Mouse (Mus musculus): ENCODE results near the gene Krt84. TPM values are rescaled to one million over a fixed set of nuclear protein-coding genes. Genes with fewer than 3 reads are reported as not detected.

Krt84 gene
- not detected for polyA plus RNA-seq (2014; fragmentation: Illumina TruSeq; extraction: RNeasy Lipid Tissue Mini Kit (QIAGEN cat#74804); ENCODE audit: low replicate concordance)

DNA sequence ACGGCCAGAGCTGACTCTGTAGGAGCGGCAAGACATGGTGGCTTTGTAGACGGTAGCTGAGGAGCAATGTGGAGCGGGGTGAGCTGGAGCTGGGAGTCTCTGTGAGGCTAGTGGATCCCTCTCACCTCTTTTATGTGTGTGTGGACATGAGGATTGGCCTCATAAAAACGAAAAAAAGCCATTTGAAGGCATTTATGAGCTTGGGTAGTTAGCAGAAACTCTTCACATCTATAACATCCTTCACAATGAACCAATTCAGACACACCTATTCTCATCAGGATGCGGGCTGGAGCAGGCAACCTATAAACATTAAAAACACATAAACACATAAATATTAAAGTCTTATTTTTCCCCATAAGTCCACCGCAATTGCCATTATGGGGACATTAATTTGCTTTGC, at the start of gene Krt84:
Gene Krt84 (minus strand): TSS at position 101 of the 400 bp plus-strand sequence.

DNA sequence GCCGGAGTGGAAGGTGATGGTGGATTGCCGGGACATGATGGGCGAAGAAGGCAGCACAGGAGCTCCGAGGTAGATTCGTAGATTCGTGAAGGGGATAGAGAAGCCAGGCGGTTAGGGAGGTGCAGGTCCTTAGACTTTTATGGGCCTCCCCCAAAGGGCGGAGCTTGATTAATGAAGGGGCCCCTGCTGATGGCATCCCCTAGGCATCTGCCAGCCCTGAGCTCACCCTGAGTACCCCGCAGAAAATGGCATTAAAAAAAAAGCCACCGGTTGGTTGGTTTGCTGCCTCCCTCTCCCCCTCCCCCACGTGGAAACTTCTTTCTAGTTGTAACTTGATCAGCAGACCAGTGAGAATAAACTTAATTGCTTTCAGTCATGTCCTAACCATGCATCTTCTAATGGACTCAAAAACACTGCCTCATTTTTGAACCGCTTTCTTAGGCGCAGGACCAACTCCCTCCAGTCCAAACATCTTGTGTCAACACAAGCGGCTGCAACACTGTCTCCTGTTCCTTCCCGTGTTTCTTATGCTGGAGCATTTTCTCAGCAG, 41.3 kb upstream of the Krt84 start, which contains the start of gene Krt75:
Gene Krt75 (minus strand): TSS at position 109 of the 550 bp plus-strand sequence.

DNA sequence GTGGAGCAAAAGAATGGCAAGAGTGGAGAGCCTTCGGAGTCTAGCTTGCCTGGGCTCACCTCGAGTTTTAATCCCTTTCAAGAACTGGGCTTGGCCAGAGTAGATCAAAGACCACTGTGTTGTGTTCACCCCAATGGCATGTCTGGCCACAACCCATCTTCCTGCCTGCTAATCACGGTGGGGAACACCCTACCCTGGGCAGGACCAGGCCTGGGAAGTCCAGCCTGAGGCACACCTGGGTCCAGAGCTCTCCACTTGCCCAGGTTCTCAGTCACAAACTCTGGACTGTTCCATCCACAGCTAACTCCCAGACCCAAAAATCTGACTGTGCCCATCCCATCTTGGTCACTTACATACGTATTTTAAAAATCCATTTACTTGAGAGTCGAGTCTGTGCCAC, 30.2 kb upstream of the Krt84 start, which contains the start of gene Krt90:
Gene Krt90 (minus strand): TSS at position 101 of the 400 bp plus-strand sequence.

GRCm38 (mm10) chr15:101550567-101550966, 17.9 kb upstream of the Krt84 start, which contains the start of gene Krt82:
Gene Krt82, minus strand, starts transcription at chr15:101550667.

DNA sequence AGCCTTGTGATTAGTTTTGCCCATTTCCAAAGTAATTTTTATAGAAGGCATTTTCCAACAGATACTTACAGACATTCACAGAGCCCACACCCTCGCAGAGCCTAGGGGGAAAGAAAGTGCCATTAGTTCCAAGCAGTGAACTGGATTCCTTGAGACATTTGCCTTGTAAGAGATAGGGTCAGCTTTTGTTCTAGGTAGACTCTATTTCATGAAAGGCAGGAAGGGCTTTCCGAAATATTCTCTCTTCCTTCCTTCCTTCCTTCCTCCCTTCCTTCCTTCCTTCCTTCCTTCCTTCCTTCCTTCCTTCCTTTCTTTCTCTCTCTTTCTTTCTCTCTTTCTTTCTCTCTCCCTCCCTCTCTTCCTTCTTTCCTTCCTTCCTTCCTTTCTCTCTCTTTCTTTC, 15.5 kb downstream of the Krt84 start, which contains the start of gene Gm49425:
Gene Gm49425 (minus strand): TSS at position 101 of the 400 bp plus-strand sequence.

GRCm38 (mm10) chr15:101491431-101491830, 41.2 kb downstream of the Krt84 start, which contains the start of gene Krt83:
Gene Krt83, minus strand, starts transcription at chr15:101491512.

Other genes with a start within 250 kb of the Krt84 start
- not detected for gene Atg101, start 248.5 kb downstream of the Krt84 start, polyA plus RNA-seq (2014; fragmentation: Illumina TruSeq; extraction: RNeasy Lipid Tissue Mini Kit (QIAGEN cat#74804); ENCODE audit: low replicate concordance)
- gene 6030408B16Rik, start 239.6 kb downstream of the Krt84 start, polyA plus RNA-seq (2014; fragmentation: Illumina TruSeq; extraction: RNeasy Lipid Tissue Mini Kit (QIAGEN cat#74804); ENCODE audit: low replicate concordance) = not detected
- gene Krt80, start 162.7 kb downstream of the Krt84 start, polyA plus RNA-seq (2014; fragmentation: Illumina TruSeq; extraction: RNeasy Lipid Tissue Mini Kit (QIAGEN cat#74804); ENCODE audit: low replicate concordance) = not detected
- gene Krt7, start 121.8 kb downstream of the Krt84 start, polyA plus RNA-seq (2014; fragmentation: Illumina TruSeq; extraction: RNeasy Lipid Tissue Mini Kit (QIAGEN cat#74804); ENCODE audit: low replicate concordance) = 0.85 TPM
- gene Krt87, start 94.0 kb downstream of the Krt84 start, polyA plus RNA-seq (2014; fragmentation: Illumina TruSeq; extraction: RNeasy Lipid Tissue Mini Kit (QIAGEN cat#74804); ENCODE audit: low replicate concordance) = not detected
- not detected for gene Krt88, start 85.1 kb downstream of the Krt84 start, polyA plus RNA-seq (2014; fragmentation: Illumina TruSeq; extraction: RNeasy Lipid Tissue Mini Kit (QIAGEN cat#74804); ENCODE audit: low replicate concordance)
- not detected for gene Krt81, start 69.1 kb downstream of the Krt84 start, polyA plus RNA-seq (2014; fragmentation: Illumina TruSeq; extraction: RNeasy Lipid Tissue Mini Kit (QIAGEN cat#74804); ENCODE audit: low replicate concordance)
- not detected for gene Krt86, start 59.3 kb downstream of the Krt84 start, polyA plus RNA-seq (2014; fragmentation: Illumina TruSeq; extraction: RNeasy Lipid Tissue Mini Kit (QIAGEN cat#74804); ENCODE audit: low replicate concordance)
- not detected for gene Krt83, start 41.3 kb downstream of the Krt84 start, polyA plus RNA-seq (2014; fragmentation: Illumina TruSeq; extraction: RNeasy Lipid Tissue Mini Kit (QIAGEN cat#74804); ENCODE audit: low replicate concordance)
- not detected for gene Gm49425, start 15.6 kb downstream of the Krt84 start, polyA plus RNA-seq (2014; fragmentation: Illumina TruSeq; extraction: RNeasy Lipid Tissue Mini Kit (QIAGEN cat#74804); ENCODE audit: low replicate concordance)
- not detected for gene Krt82, start 17.8 kb upstream of the Krt84 start, polyA plus RNA-seq (2014; fragmentation: Illumina TruSeq; extraction: RNeasy Lipid Tissue Mini Kit (QIAGEN cat#74804); ENCODE audit: low replicate concordance)
- not detected for gene Krt90, start 30.1 kb upstream of the Krt84 start, polyA plus RNA-seq (2014; fragmentation: Illumina TruSeq; extraction: RNeasy Lipid Tissue Mini Kit (QIAGEN cat#74804); ENCODE audit: low replicate concordance)
- not detected for gene Krt75, start 41.1 kb upstream of the Krt84 start, polyA plus RNA-seq (2014; fragmentation: Illumina TruSeq; extraction: RNeasy Lipid Tissue Mini Kit (QIAGEN cat#74804); ENCODE audit: low replicate concordance)
- gene Gm5414, start 95.4 kb upstream of the Krt84 start, polyA plus RNA-seq (2014; fragmentation: Illumina TruSeq; extraction: RNeasy Lipid Tissue Mini Kit (QIAGEN cat#74804); ENCODE audit: low replicate concordance) = not detected
- not detected for gene Gm5478, start 114.6 kb upstream of the Krt84 start, polyA plus RNA-seq (2014; fragmentation: Illumina TruSeq; extraction: RNeasy Lipid Tissue Mini Kit (QIAGEN cat#74804); ENCODE audit: low replicate concordance)
- gene Krt6b, start 147.5 kb upstream of the Krt84 start, polyA plus RNA-seq (2014; fragmentation: Illumina TruSeq; extraction: RNeasy Lipid Tissue Mini Kit (QIAGEN cat#74804); ENCODE audit: low replicate concordance) = not detected
- not detected for gene Krt6a, start 161.5 kb upstream of the Krt84 start, polyA plus RNA-seq (2014; fragmentation: Illumina TruSeq; extraction: RNeasy Lipid Tissue Mini Kit (QIAGEN cat#74804); ENCODE audit: low replicate concordance)
- gene Krt5, start 180.1 kb upstream of the Krt84 start, polyA plus RNA-seq (2014; fragmentation: Illumina TruSeq; extraction: RNeasy Lipid Tissue Mini Kit (QIAGEN cat#74804); ENCODE audit: low replicate concordance) = not detected
- gene Krt71, start 210.3 kb upstream of the Krt84 start, polyA plus RNA-seq (2014; fragmentation: Illumina TruSeq; extraction: RNeasy Lipid Tissue Mini Kit (QIAGEN cat#74804); ENCODE audit: low replicate concordance) = not detected

All from small intestine, adult 10 weeks (tissue).